Mouse (Mus musculus) cerebellum, adult 2 months (tissue): ENCODE results near the gene Tango6. TPM values are rescaled to one million over a fixed set of nuclear protein-coding genes. Genes with fewer than 3 reads are reported as not detected.

Source experiments
- DNase-seq, 2 experiments: peaks; one replicate each; pipeline ENCODE4 v3.0.0; 2021
- H3K27ac ChIP-seq: fragments of 200-500 bp; 2 replicates; pipeline ENCODE4 v1.5.1; 2012; ENCODE audit warnings: low read length, control low read depth, inconsistent platforms; ENCODE audit not compliant: insufficient read depth
- H3K27me3 ChIP-seq: fragments of 200-500 bp; 2 replicates; pipeline ENCODE4 v1.6.1; 2012; ENCODE audit warnings: inconsistent platforms, mild to moderate bottlenecking, low read length, moderate library complexity; ENCODE audit not compliant: control insufficient read depth, insufficient read depth
- H3K4me1 ChIP-seq: fragments of 200-500 bp; 2 replicates; pipeline ENCODE4 v1.6.1; 2011; ENCODE audit warnings: low read length; ENCODE audit not compliant: control insufficient read depth, insufficient read depth
- H3K4me3 ChIP-seq: fragments of 200-500 bp; replicated peaks from 2 replicates; pipeline ENCODE3; 2011; ENCODE audit warnings: mild to moderate bottlenecking, low read depth, low read length, control low read depth; ENCODE audit not compliant: insufficient read depth
- CTCF ChIP-seq: fragments of 200-500 bp; IDR thresholded peaks from 2 replicates; pipeline ENCODE4 v1.5.1; 2011; ENCODE audit warnings: low read depth, mild to moderate bottlenecking, control low read depth, low read length, moderate library complexity, borderline replicate concordance; ENCODE audit not compliant: insufficient read depth
- POLR2A ChIP-seq: fragments of 200-500 bp; IDR thresholded peaks from 2 replicates; pipeline ENCODE4 v1.6.1; 2011; ENCODE audit warnings: low read length, control low read depth, borderline replicate concordance; ENCODE audit not compliant: insufficient read depth
- WGBS: fragments of 180-500 bp; shearing (Covaris S2); methylation state at CpG from one replicate; pipeline ENCODE4 v1.1.7; 2018; 5-methylcytosine and 5-hydroxymethylcytosine counted together
- polyA plus RNA-seq: library from polyadenylated mRNA; depleted of rRNA; stranded (reverse); fragments of >200 nt; gene quantifications from 2 replicates; pipeline ENCODE4 v1.2.3, GENCODE M21; 2012

The Tango6 gene
- polyA plus RNA-seq, 1 experiment = 5.3 TPM

DNA sequence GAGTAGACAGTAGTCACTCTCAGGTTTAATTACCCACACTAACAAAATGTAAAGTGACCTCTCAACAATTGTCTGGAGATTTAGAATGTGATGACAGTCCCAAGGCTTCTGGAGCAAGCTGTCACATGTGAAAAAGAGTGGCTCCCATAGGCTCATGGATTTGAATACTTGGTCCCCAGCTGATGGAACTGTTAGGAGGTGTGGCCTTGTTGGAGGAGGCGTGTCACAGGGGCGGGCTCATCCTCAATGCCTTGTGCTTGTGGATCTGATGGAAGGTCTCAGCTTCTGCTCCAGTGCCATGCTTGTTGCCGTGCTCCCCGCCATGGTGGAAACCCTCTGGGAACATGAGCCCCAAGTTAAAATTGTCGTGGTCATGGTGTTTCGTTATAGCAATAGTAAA lies 146.1 kb downstream of the Tango6 start:
- no peak for TF ChIP-seq CTCF
- TF ChIP-seq POLR2A = no peak
- no peak overlapping the region for H3K27ac ChIP-seq
- no peaks in the 10 kb centered on the region for H3K27me3 ChIP-seq
- 93% methylated on average over 6 of the region's 6 CpGs for WGBS
- H3K4me1 ChIP-seq = peaks cover 3% of the 10 kb centered on the region; the same call in 1 of the 2 replicates
- no peak overlapping the region for H3K4me3 ChIP-seq
- DNase-seq = no peak

DNA sequence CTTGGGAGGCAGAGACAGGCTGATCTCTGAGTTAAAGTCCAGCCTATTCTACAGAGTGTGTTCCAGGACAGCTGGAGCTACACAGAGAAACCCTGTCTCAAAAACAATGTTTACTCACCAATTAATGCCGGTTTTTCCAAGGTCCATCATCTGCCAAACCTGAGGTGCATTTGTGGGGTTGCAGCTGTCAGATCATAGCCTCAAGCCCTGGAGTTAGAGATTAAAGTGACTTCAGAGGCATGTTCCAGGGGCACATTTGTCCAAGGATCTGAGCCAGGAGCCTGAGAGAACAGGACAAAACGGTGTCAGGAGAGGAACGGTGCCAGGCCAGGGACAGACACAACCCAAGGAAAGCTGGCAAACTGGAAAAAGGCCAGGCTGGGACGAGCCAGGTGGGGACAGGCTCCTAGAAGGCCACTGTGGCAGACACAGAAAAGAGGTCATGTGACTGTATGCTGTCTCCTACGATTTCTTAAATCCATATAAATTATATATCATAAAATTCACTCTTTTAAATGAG lies 146.7 kb downstream of the Tango6 start:
- peak; percentile 78 to 87 for DNase-seq
- Histone ChIP-seq H3K27me3 (no peaks in the 10 kb centered on the region), H3K27ac (no peak overlapping the region), H3K4me3 (no peak overlapping the region), H3K4me1 (peaks cover 3% of the 10 kb centered on the region; the same call in 1 of the 2 replicates)
- TF ChIP-seq CTCF = no peak
- TF ChIP-seq POLR2A = no peak
- 5% methylated on average over 5 of the region's 5 CpGs for WGBS

DNA sequence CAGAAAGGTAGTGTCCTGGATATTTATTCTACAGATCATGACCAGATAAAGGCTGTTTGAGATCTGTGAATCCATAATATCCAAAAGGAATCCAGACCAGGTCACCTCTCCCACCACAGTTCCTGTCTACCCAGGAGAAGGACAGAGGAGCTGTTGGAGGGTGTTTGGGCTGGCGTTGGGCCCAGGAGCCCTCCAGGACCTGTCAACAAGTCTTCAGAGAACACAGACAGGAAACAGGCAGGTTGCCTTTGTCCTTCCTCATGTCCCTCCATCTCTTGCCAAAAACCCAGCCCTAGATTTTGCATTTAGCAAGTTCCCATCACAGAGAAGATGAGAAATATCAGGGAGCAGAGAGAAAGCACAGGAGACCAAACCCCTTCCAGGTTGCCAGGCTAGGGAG lies 152.0 kb downstream of the Tango6 start:
- Histone ChIP-seq H3K4me3 (no peak overlapping the region), H3K4me1 (peaks cover 9% of the 10 kb centered on the region; the same call in 1 of the 2 replicates), H3K27me3 (no peaks in the 10 kb centered on the region), H3K27ac (no peak overlapping the region)
- no peak for TF ChIP-seq POLR2A
- 17% methylated on average over 1 of the region's 1 CpGs for WGBS
- no peak for DNase-seq

DNA sequence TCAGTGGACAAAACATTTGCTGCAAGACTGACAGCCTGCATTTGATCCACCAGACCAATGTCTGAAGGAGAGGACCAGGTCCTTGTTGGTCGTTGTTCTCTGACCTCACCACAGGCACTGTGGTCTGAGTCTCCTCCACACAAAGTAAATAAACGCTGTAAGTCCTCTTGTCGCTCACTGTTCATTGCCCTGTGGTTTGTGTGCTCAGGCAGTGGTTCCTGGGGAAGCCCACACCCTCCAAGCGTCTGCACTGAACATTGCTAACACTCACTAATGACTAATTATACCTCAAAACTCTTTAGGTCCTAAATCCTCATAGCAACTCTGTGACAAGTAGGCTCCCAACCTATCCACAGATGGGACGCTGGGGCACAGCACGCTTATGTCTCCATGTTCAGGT lies 153.7 kb downstream of the Tango6 start:
- WGBS = 91% methylated on average over 6 of the region's 6 CpGs
- H3K4me3 ChIP-seq = no peak overlapping the region
- H3K27ac ChIP-seq = no peak overlapping the region
- no peak for DNase-seq
- TF ChIP-seq CTCF (no peak), POLR2A (no peak)
- peaks cover 10% of the 10 kb centered on the region; the same call in 1 of the 2 replicates for H3K4me1 ChIP-seq
- H3K27me3 ChIP-seq = no peaks in the 10 kb centered on the region

DNA sequence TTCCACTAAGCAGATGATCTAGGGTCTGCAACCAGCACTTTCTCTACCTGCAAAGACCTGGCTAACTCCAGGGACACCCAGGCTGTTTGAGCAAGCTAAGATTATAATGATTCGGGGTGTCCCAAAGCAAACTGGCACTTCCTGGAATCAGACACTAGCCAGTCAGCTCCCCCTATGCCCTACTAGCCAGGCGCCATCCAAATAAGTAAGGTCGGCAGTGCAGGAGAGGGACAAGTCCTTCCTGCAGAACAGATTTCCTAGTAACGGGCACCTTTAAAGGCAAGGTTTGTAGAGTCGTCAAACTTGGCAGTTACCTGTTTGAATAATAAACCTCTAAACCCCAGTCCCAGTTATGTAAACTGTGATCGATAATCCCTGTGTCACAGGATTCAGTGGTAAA lies 155.9 kb downstream of the Tango6 start:
- WGBS = 80% methylated on average over 6 of the region's 6 CpGs
- no peaks in the 10 kb centered on the region for H3K27me3 ChIP-seq
- H3K4me1 ChIP-seq = peaks cover 10% of the 10 kb centered on the region; the same call in 1 of the 2 replicates
- no peak for DNase-seq
- no peak overlapping the region for H3K27ac ChIP-seq
- no peak overlapping the region for H3K4me3 ChIP-seq
- no peak for TF ChIP-seq CTCF
- no peak for TF ChIP-seq POLR2A

DNA sequence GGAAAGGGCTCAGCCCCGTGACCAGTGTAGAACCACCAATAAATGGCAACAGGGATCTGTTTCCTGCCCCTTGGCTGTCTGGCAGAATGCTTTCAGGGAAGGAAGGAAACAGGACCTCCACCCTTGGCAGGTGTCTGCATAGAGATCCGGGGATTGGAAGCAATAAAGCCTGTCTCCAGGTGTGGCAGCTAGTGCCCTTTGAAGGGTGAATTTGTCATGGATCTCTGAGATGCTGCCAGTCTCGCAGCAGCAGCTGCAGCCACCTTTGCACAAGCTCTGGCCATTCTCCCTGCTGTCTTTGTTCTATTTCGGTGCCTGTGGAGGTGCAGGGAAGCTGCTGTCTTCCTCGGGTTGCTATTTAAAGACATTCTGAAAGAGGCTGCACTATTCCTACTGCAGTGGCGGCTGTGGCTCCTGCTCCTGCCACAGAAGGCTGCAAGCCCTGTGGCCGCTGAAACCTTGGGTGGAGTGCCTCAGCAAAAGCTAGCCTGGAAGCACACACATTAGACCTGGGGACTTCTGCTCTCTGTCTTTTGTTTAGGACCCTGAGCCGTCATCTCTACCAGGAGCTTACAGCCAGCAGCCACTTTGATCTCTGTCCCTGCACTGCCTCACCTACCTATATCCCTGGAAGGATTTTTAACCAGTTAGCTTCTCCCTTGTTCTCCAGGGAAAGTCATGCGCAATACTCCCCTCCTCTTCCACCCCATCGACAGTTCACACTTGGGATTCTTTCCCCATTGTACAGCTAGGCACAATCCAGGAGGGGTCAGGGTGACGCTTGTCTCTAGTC lies 156.5 kb downstream of the Tango6 start:
- TF ChIP-seq CTCF = no peak
- no peak for TF ChIP-seq POLR2A

DNA sequence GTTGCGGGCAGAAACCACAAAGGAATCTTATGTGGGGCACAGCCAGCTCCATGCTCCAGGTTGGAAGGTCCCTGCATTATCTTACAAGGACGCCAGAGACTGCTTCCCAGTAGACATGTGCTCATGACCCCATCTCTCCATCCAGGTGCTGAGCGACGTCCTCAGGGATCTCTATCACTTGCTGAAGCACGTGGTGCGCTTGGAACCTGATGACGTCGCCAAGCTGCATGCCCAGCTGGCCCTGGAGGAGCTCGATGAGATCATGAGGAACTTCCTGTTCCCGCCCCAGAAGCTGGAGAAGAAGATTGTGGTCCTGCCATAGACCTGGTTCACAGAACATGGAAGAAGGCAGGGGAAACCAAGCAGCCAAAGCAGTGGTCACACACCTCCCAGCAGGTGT lies 167.2 kb downstream of the Tango6 start:
- H3K4me1 ChIP-seq = no peaks in the 10 kb centered on the region
- 77% methylated on average over 10 of the region's 10 CpGs for WGBS
- no peaks in the 10 kb centered on the region for H3K27me3 ChIP-seq
- no peak overlapping the region for H3K4me3 ChIP-seq
- H3K27ac ChIP-seq = no peak overlapping the region
- DNase-seq = no peak
- TF ChIP-seq POLR2A (no peak), CTCF (no peak)

More for the DNA sequence above, 156.5 kb downstream of the Tango6 start:
- Histone ChIP-seq H3K4me1 (peaks cover 10% of the 10 kb centered on the region; the same call in 1 of the 2 replicates), H3K27me3 (no peaks in the 10 kb centered on the region), H3K4me3 (no peak overlapping the region), H3K27ac (no peak overlapping the region)
- whole genome bisulfite sequencing = 30% methylated on average over 11 of the region's 11 CpGs
- peak; percentile 13 to 24 for DNase-seq
